Mouse (Mus musculus): Measurements from ENCODE around the gene Col15a1. TPM values are rescaled to one million over a fixed set of nuclear protein-coding genes. Genes with fewer than 3 reads are reported as not detected.

Col15a1 gene
- polyA plus RNA-seq, 1 experiment from 2014 or later, result 16.0 TPM

DNA sequence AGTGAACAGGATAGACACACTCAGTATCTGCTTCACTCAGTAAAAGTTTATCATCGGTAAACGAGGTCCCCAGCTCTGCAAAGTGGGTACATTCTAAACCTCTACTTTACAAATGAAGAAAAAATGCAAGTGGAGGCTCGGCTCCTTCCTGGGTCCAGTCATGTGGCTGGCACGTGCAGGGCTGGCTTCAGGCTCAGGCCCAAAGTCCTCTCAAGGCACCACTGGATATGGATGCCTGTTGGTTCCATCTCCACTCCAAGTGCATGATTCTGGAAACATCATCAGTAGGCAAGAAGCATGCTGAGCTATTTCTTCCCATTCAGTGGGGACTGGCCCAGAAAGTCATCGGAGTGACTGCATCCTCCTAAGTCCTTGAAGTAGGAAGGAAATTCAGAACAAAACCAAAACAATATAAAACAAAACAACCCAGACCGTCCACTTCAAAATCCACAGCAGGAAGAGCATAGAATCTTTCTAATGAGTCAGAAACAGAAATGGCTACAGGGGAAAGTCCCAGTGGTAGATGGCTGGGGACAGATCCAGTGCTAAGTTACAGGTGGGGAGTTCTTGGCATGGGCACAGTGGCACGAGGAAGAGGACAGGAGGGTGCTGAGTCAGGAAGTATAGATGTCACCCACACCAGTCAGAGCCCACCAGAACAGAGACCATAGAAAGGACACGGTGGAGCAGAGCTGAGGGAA, 105.9 kb downstream of the Col15a1 start:
- Histone ChIP-seq H3K27ac (no peak overlapping the region), H3K9me3 (no peaks in the 10 kb centered on the region), H3K27me3 (replicated peaks) (no peaks in the 10 kb centered on the region), H3K4me1 (replicated peaks) (0 out of 2 replicates have a peak, but pooled peaks cover 3% of the 10 kb centered on the region), H3K4me3 (replicated peaks) (no peak overlapping the region), H3K4me2 (replicated peaks) (no peak overlapping the region), H3K36me3 (no peaks in the 10 kb centered on the region), H3K9ac (no peak overlapping the region)
- no peak for ATAC-seq
- 85% methylated on average over 8 of the region's 8 CpGs for WGBS

DNA sequence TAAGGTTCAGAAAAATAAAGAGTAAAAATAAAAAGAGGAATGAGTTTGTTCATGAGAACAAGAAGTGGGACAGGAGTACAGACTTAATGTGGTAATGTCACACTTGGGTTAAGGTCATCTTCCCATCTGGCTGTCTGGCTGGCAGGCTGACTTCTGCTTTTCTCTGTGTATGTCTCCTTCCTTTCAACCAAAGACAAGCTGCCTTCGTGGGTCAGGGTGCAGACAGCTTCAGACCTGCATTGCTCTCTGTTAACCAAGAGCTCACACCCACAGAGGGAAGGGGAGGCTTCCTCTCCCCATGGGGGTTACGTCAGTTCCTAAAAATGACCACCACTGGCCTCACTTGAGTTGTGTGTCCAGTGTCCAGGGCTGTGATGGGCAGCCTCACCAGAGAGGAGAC, 107.5 kb downstream of the Col15a1 start:
- no peak for ATAC-seq
- H3K4me3 ChIP-seq (replicated peaks), result no peak overlapping the region
- H3K27me3 ChIP-seq (replicated peaks), result no peaks in the 10 kb centered on the region
- no peak overlapping the region for H3K9ac ChIP-seq
- H3K27ac ChIP-seq, result no peak overlapping the region
- no peak overlapping the region for H3K4me2 ChIP-seq (replicated peaks)
- no peaks in the 10 kb centered on the region for H3K9me3 ChIP-seq
- no peaks in the 10 kb centered on the region for H3K36me3 ChIP-seq
- H3K4me1 ChIP-seq (replicated peaks), result 0 out of 2 replicates have a peak, but pooled peaks cover 3% of the 10 kb centered on the region
- WGBS, result 76% methylated on average over 2 of the region's 2 CpGs

DNA sequence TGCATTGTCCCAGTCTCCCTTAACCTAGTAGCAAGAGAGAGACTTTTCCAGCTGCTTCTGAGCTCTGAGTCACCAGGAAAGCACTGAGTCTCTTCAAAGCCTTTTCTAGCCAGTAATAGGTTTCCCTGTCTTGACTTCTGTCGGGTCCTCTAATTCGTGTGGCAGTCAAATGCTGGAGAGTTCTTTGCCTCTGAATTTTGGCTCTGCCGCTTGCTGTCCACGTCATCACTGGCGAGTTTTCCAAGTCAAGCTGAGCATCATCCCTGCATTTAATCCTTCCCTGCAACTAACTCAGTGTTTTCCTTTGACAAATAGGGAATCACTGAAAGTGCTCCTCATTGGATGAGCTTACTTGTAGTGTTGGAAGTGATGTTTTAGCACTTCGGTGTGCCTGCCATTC, 108.5 kb downstream of the Col15a1 start:
- Histone ChIP-seq H3K4me1 (replicated peaks) (0 out of 2 replicates have a peak, but pooled peaks cover 3% of the 10 kb centered on the region), H3K4me2 (replicated peaks) (no peak overlapping the region), H3K4me3 (replicated peaks) (no peak overlapping the region), H3K27me3 (replicated peaks) (no peaks in the 10 kb centered on the region), H3K36me3 (no peaks in the 10 kb centered on the region), H3K9me3 (no peaks in the 10 kb centered on the region), H3K9ac (no peak overlapping the region), H3K27ac (no peak overlapping the region)
- ATAC-seq, result no peak
- WGBS, result 77% methylated on average over 6 of the region's 6 CpGs

DNA sequence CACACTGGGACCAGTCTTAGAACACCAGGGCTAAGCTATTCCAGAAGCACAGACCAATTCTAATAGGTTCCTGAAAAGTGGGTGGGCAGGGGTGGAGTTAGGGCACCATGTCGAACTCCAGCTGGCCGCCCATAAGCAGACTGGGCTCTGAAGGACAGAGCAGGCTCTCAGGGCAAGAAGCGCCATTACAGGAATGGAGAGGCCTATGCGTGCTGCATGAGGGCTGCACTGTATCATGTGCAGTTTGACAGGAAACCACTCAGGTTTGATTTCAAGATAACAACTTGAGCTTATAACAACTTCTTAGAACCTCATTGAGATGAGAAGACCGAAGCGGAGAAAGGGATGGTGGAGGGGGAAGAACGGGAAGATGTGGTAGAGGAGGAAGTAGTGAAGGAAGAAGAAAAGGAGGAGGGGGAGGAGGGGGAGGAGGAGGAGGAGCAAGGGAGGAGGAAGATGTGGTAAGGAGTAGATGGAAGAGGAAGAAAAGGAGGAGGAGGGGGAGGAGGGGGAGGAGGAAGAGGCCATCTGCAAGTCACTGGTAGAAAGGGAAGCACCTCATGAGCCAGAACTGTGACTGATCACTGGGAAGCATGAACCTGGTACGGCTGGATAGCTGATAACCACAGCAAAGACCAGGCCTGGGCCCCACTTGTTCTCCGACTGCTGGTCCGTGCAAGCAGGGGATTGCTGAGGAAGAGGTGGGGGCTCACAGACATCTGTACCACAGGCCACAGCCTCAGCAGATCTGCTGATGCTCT, 111.8 kb downstream of the Col15a1 start:
- H3K36me3 ChIP-seq, result no peaks in the 10 kb centered on the region
- H3K9me3 ChIP-seq, result no peaks in the 10 kb centered on the region
- no peaks in the 10 kb centered on the region for H3K27me3 ChIP-seq (replicated peaks)
- WGBS, result 60% methylated on average over 10 of the region's 10 CpGs
- ATAC-seq, result no peak
- no peak overlapping the region for H3K27ac ChIP-seq
- no peak overlapping the region for H3K4me2 ChIP-seq (replicated peaks)
- no peak overlapping the region for H3K4me3 ChIP-seq (replicated peaks)
- H3K9ac ChIP-seq, result no peak overlapping the region
- no peaks in the 10 kb centered on the region for H3K4me1 ChIP-seq (replicated peaks)

DNA sequence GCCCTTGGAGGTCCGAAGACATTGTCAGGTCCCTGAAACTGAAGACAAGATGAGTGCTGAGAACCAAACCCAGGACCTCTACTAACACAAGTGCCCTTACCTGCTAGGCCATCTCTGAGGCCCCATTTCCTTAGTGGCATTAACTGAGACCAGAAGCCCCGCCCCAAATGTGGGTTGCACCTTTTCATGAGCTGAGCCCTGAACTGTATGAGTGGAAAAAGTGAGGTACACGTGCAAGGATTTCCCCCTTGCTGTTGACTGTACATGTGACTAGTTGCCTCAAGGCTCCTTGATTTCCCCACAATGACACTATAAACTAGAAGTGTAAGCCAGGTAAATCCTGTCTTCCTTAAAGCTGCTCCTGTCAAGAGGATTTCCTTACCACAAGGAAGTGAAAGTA, 114.4 kb downstream of the Col15a1 start:
- H3K27me3 ChIP-seq (replicated peaks), result no peaks in the 10 kb centered on the region
- 69% methylated on average over 3 of the region's 3 CpGs for WGBS
- no peaks in the 10 kb centered on the region for H3K9me3 ChIP-seq
- ATAC-seq, result no peak
- no peak overlapping the region for H3K27ac ChIP-seq
- H3K4me3 ChIP-seq (replicated peaks), result no peak overlapping the region
- no peak overlapping the region for H3K9ac ChIP-seq
- H3K36me3 ChIP-seq, result no peaks in the 10 kb centered on the region
- no peaks in the 10 kb centered on the region for H3K4me1 ChIP-seq (replicated peaks)
- no peak overlapping the region for H3K4me2 ChIP-seq (replicated peaks)

DNA sequence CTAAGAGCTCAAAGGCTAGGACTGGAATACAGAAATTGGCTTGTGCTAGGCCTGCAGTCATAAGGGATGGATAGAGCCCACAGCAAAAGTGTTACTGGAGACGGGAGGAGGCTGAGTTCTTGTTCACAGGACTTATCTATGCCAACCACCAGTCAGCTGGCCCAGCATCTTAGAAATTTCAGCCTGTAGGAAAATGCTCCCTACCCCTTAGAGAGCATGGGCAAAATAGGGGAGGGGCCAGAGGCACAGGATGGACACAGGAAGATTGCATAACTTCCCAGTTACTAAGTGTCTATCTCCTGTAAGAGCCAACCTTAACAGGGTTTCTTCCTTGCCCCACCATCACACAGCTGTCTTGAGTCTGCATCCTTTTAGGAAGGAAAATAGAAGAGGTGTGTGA, 116.2 kb downstream of the Col15a1 start:
- Histone ChIP-seq H3K4me2 (replicated peaks) (no peak overlapping the region), H3K9me3 (no peaks in the 10 kb centered on the region), H3K9ac (no peak overlapping the region), H3K27ac (no peak overlapping the region), H3K4me3 (replicated peaks) (no peak overlapping the region), H3K36me3 (no peaks in the 10 kb centered on the region), H3K4me1 (replicated peaks) (0 out of 2 replicates have a peak, but pooled peaks cover 2% of the 10 kb centered on the region), H3K27me3 (replicated peaks) (no peaks in the 10 kb centered on the region)
- 76% methylated on average over 1 of the region's 1 CpGs for WGBS
- ATAC-seq, result no peak

DNA sequence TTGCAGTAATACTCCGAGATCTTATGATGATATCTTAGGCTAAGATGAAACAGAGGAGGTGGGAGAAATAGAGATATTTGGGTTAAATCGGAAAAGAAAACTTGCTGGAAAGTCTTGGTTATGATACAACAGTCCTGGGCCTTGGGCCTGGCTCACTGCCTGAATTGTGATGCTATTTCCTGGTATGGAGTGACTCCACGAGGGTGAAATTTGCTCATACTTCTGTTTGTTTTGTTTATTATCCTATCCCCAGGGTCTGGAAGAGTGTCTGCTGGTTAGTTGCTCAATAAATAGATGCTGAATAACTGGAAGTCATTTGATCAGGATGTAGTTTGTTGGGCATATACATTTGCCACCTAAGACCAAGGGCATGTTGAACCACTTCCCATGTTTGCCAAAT, 119.8 kb downstream of the Col15a1 start:
- H3K9me3 ChIP-seq, result no peaks in the 10 kb centered on the region
- no peaks in the 10 kb centered on the region for H3K27me3 ChIP-seq (replicated peaks)
- no peak overlapping the region for H3K27ac ChIP-seq
- WGBS, result 72% methylated on average over 3 of the region's 3 CpGs
- no peaks in the 10 kb centered on the region for H3K36me3 ChIP-seq
- H3K4me2 ChIP-seq (replicated peaks), result no peak overlapping the region
- no peak overlapping the region for H3K4me3 ChIP-seq (replicated peaks)
- no peak overlapping the region for H3K9ac ChIP-seq
- ATAC-seq, result no peak
- 0 out of 2 replicates have a peak, but pooled peaks cover 5% of the 10 kb centered on the region for H3K4me1 ChIP-seq (replicated peaks)

DNA sequence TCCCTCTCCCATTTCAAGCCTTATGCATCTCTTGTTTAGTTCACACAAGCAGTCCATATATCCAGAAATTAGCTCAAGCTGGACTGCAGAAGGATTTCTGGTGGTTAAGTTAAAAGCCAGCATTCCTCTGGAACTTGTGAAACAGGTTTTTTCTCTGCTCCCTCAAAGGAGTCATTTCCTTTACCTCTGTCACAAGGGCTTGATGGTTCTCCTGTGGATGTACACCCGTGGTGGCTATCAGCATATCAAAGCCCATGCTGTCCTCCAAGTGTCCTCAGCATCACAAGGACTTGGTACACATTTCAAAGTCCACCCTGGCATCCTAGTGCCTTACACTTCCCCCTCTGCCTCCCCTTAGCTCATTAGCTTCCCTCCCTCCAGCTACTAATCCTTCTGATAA, 121.3 kb downstream of the Col15a1 start:
- Histone ChIP-seq H3K36me3 (no peaks in the 10 kb centered on the region), H3K27ac (no peak overlapping the region), H3K4me2 (replicated peaks) (no peak overlapping the region), H3K27me3 (replicated peaks) (no peaks in the 10 kb centered on the region), H3K9me3 (no peaks in the 10 kb centered on the region), H3K4me1 (replicated peaks) (0 out of 2 replicates have a peak, but pooled peaks cover 5% of the 10 kb centered on the region), H3K4me3 (replicated peaks) (no peak overlapping the region), H3K9ac (no peak overlapping the region)
- peak; percentile 31 for ATAC-seq
- 6% methylated on average over 1 of the region's 1 CpGs for WGBS

DNA sequence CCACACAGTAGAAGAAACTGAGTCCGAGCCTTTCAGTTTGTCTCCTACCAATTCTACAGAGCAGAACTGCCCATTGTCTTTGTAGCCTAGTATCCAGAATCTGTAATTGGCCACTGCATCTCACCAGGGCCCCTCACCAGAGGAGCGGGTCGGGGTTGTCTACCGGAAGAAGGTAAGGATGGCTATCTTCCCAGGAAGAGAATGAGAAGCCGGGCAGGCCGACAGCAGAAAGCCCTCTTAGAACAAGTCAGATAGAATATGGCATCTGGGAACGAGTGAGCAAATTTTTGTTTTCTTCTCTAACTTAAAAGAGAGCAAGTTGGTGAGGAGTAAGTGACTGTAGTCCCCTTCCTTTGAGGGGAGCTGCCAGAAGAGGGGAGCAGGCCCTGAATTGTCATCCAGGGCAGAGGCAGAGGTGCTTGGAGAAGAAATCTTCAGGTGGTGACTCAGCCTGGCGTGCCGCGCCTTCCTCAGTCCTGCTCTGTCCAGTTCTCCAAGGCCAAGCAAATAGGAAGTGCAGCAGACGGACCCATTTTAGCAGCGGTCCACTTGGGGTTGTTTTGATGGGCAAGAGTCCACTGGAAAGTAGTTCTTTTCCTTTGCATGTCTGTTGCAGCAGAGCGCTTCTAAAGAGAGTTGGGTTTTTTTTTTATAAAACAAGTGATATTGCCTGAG, 122.6 kb downstream of the Col15a1 start:
- Histone ChIP-seq H3K9ac (no peak overlapping the region), H3K27ac (no peak overlapping the region), H3K4me1 (replicated peaks) (0 out of 2 replicates have a peak, but pooled peaks cover 5% of the 10 kb centered on the region), H3K36me3 (no peaks in the 10 kb centered on the region), H3K9me3 (no peaks in the 10 kb centered on the region), H3K4me3 (replicated peaks) (no peak overlapping the region), H3K4me2 (replicated peaks) (no peak overlapping the region), H3K27me3 (replicated peaks) (no peaks in the 10 kb centered on the region)
- no peak for ATAC-seq
- WGBS, result 86% methylated on average over 13 of the region's 13 CpGs

DNA sequence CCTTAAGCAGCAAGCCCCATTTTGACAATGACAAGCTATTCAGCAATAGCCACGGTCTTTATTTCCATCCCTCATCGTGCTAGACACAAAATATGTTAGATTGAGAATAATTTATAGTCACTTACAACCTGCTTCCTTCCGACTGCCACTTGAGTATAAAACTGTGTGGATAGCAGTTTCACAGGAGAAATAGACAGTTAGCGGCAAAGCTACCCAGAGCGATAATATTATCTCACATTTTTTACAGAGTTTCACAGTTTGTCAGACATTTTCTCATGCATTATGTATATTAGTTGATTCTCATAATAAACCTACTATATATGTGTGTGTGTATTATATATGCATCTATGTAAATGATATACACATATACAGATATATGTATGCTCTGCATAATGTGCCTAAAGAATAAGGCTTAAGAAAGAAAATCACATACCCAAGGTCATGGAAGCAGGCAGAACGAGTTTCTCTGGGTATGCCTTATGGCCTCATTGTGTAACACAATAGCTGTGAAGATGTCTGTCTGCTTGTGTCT, 124.9 kb downstream of the Col15a1 start:
- no peak for ATAC-seq
- Histone ChIP-seq H3K9me3 (no peaks in the 10 kb centered on the region), H3K27ac (no peak overlapping the region), H3K4me1 (replicated peaks) (0 out of 2 replicates have a peak, but pooled peaks cover 5% of the 10 kb centered on the region), H3K36me3 (no peaks in the 10 kb centered on the region), H3K4me2 (replicated peaks) (no peak overlapping the region), H3K4me3 (replicated peaks) (no peak overlapping the region), H3K27me3 (replicated peaks) (no peaks in the 10 kb centered on the region), H3K9ac (no peak overlapping the region)
- WGBS, result 80% methylated on average over 6 of the region's 6 CpGs

DNA sequence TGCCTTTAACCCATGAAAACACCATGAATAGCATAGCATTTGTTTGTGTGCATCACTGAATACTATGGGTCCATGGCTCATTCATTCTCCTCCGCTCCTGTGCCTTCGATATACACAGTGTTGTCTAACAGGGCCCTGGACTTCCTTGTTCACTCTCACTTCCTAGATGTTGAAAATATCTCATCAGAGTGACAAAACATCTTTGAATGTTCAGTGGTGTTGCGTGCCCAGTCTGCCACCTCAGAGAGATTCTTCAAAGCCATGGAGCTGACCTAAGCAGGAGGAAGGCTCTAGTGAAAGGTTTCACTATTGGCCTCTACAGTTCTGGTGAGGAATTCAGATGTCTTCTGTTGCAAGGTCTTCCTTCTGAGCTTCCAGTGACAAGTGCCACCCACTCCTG, 125.6 kb downstream of the Col15a1 start:
- Histone ChIP-seq H3K4me1 (replicated peaks) (0 out of 2 replicates have a peak, but pooled peaks cover 5% of the 10 kb centered on the region), H3K4me2 (replicated peaks) (no peak overlapping the region), H3K9ac (no peak overlapping the region), H3K9me3 (no peaks in the 10 kb centered on the region), H3K36me3 (no peaks in the 10 kb centered on the region), H3K27ac (no peak overlapping the region), H3K27me3 (replicated peaks) (no peaks in the 10 kb centered on the region), H3K4me3 (replicated peaks) (no peak overlapping the region)
- 91% methylated on average over 3 of the region's 3 CpGs for WGBS
- ATAC-seq, result no peak

DNA sequence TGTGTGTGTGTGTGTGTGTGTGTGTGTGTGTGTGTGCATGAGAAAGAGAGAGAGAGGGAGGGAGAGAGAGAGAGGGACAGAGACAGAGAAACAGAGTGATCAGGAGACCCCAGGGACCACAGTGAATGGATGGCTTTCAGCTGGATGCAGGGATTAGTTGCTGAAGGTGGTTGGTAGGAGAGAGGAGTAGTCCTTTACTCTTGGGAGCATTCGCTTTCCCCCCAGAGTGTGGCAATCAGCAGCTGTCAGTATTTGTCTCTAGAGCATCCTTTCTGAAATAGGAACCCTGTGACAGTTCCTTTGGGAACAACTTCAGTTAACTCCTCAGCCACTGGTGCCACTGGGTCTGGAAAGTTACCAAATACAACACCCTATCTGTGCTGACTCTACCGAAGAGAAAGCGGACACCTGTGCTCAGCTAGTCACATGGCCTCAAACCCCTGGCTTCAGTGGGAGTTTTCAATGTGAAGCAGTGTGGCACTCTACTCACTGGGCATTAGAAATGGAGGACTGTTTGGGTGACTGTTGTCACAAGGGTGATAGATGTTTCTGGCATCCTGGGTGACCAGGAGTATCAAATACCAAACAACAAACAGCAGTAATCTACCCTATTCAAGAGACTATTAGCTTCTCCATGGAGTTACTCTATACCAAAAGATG, 129.1 kb downstream of the Col15a1 start:
- Histone ChIP-seq H3K4me2 (replicated peaks) (no peak overlapping the region), H3K27ac (no peak overlapping the region), H3K4me1 (replicated peaks) (no peaks in the 10 kb centered on the region), H3K4me3 (replicated peaks) (no peak overlapping the region), H3K9ac (no peak overlapping the region), H3K27me3 (replicated peaks) (no peaks in the 10 kb centered on the region), H3K36me3 (no peaks in the 10 kb centered on the region), H3K9me3 (no peaks in the 10 kb centered on the region)
- ATAC-seq, result no peak
- WGBS, result 77% methylated on average over 3 of the region's 3 CpGs

All from intestine, embryonic 15.5 days (tissue).